Mouse (Mus musculus) midbrain, embryonic 11.5 days (tissue): Measurements from ENCODE around the gene Mob3b. TPM values are rescaled to one million over a fixed set of nuclear protein-coding genes. Genes with fewer than 3 reads are reported as not detected.

Source experiments
- ATAC-seq: fragments of 200-750 bp; cut with Nextera tagmentation; 2 replicates; pipeline ENCODE4 v1.8.0; 2017; ENCODE audit warnings: moderate TSS enrichment, moderate library complexity; ENCODE audit not compliant: low FRiP score
- DNase-seq: peaks from one replicate; pipeline ENCODE4 v3.0.0; 2015; ENCODE audit warnings: low spot score; ENCODE audit errors: missing footprints
- H3K27ac ChIP-seq: fragments of 300-500 bp; sonication (generic); 2 replicates; pipeline ENCODE4 v1.5.1; 2014; ENCODE audit warnings: low read depth, low read length
- H3K27me3 ChIP-seq: fragments of 300-500 bp; sonication (generic); 2 replicates; pipeline ENCODE4 v1.6.1; 2014; ENCODE audit warnings: mild to moderate bottlenecking, low read length, moderate library complexity, mixed read lengths; ENCODE audit not compliant: control insufficient read depth, insufficient read depth
- H3K36me3 ChIP-seq: fragments of 300-500 bp; sonication (generic); 2 replicates; pipeline ENCODE4 v1.6.1; 2014; ENCODE audit warnings: mild to moderate bottlenecking, low read length, moderate library complexity, mixed read lengths; ENCODE audit not compliant: control insufficient read depth, insufficient read depth
- H3K4me1 ChIP-seq: fragments of 300-500 bp; sonication (generic); 2 replicates; pipeline ENCODE4 v1.6.1; 2014; ENCODE audit warnings: low read length; ENCODE audit not compliant: control insufficient read depth, insufficient read depth
- H3K4me2 ChIP-seq: fragments of 300-500 bp; sonication (generic); 2 replicates; pipeline ENCODE4 v1.6.1; 2014; ENCODE audit warnings: mild to moderate bottlenecking, moderate library complexity
- H3K4me3 ChIP-seq: fragments of 300-500 bp; sonication (generic); 2 replicates; pipeline ENCODE4 v1.5.1; 2014; ENCODE audit warnings: low read depth, low read length
- H3K9ac ChIP-seq: fragments of 300-500 bp; sonication (generic); 2 replicates; pipeline ENCODE4 v1.6.1; 2014; ENCODE audit warnings: low read length
- H3K9me3 ChIP-seq: fragments of 300-500 bp; sonication (generic); 2 replicates; pipeline ENCODE4 v1.6.1; 2016; ENCODE audit warnings: low read length; ENCODE audit not compliant: control insufficient read depth
- WGBS: fragments of 180-500 bp; shearing (Covaris S2); extraction: QIAGEN DNeasy Blood & Tissue Kit; methylation state at CpG from one replicate; pipeline ENCODE4 v1.1.7; 2014; 5-methylcytosine and 5-hydroxymethylcytosine counted together
- polyA plus RNA-seq: library from polyadenylated mRNA; unstranded; fragments of >200 nt; fragmentation: Nextera tagmentation; extraction: Ambion mirVana; gene quantifications from 2 replicates; pipeline ENCODE4 v1.2.1, GENCODE M21; 2014

The Mob3b gene
- polyA plus RNA-seq, 1 experiment from 2014 or later, result 16.5 TPM

- Histone ChIP-seq H3K36me3 (no peaks in the 10 kb centered on the region), H3K4me1 (no peaks in the 10 kb centered on the region), H3K4me3 (no peak overlapping the region), H3K9me3 (no peaks in the 10 kb centered on the region), H3K27me3 (no peaks in the 10 kb centered on the region), H3K4me2 (no peak overlapping the region), H3K27ac (no peak overlapping the region), H3K9ac (no peak overlapping the region)
- DNase-seq, result no peak
- ATAC-seq, result no peak
- WGBS, result 74% methylated on average over 5 of the region's 5 CpGs
Measured at GRCm38 (mm10) chr4:35049742-35050058, 107.6 kb downstream of the Mob3b start.

DNA sequence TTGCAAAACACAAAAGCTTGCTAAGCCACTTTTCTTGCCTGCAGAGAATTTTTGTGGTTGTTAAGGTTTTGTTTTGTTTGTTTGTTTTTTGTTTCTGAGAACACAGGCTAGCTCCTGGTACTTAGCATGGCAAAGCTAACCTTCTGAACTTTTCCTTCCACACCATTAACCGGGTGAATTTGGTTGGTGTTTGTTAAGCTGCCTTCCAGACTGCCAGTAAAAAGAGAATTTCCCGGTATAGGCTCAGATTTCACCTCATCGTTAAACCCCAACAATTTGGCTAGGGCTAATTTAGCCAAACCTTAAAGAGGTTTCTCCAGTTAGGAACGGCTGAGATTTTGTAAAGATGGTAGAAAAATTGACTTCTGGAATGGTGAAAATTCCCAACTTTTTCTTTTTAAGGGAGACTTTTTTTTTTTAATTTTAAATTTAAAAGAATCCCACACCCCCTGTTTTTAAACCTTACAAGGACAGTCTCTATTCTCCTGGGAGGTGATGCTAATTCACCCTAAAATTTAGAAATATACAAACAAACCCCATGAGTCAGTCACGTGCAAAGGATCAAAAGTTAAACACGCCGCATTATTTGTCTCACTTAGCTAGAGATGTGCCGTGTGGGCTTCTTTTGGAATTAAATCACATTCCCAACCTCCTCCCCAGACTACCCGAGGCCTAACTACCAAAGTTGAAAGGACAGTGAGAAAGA lies 108.1 kb downstream of the Mob3b start:
- WGBS, result 56% methylated on average over 9 of the region's 9 CpGs
- Histone ChIP-seq H3K27me3 (no peaks in the 10 kb centered on the region), H3K4me2 (no peak overlapping the region), H3K9ac (no peak overlapping the region), H3K4me1 (no peaks in the 10 kb centered on the region), H3K9me3 (no peaks in the 10 kb centered on the region), H3K36me3 (no peaks in the 10 kb centered on the region), H3K4me3 (no peak overlapping the region), H3K27ac (no peak overlapping the region)
- ATAC-seq (no peak), DNase-seq (no peak)

- no peaks in the 10 kb centered on the region for H3K9me3 ChIP-seq
- no peaks in the 10 kb centered on the region for H3K4me1 ChIP-seq
- no peak overlapping the region for H3K9ac ChIP-seq
- no peaks in the 10 kb centered on the region for H3K27me3 ChIP-seq
- H3K4me2 ChIP-seq, result no peak overlapping the region
- H3K27ac ChIP-seq, result no peak overlapping the region
- H3K4me3 ChIP-seq, result no peak overlapping the region
- ATAC-seq (no peak), DNase-seq (no peak)
- H3K36me3 ChIP-seq, result no peaks in the 10 kb centered on the region
- 93% methylated on average over 5 of the region's 5 CpGs for WGBS
Measured at GRCm38 (mm10) chr4:35040896-35041295, 116.4 kb downstream of the Mob3b start.

DNA sequence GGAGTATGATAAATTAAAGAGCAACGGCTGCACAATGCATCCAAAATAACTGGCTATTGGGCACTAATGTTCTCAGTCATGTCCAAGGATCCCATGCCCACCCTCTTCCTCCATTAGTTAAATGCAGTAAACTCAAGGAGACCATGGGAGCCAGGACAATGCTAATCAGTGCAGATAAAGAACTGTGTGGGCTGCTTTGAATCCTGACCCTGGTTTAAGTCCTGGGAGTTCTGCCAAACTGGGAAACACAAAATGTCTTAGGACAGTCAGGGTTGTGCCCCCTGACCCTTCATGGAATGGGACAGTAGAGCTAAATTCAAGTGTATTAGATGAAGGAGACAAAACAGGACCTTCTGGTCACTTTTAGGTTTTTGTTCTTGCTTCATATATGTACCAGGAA lies 117.0 kb downstream of the Mob3b start:
- Histone ChIP-seq H3K27me3 (no peaks in the 10 kb centered on the region), H3K4me3 (no peak overlapping the region), H3K36me3 (no peaks in the 10 kb centered on the region), H3K4me1 (no peaks in the 10 kb centered on the region), H3K9me3 (no peaks in the 10 kb centered on the region), H3K9ac (no peak overlapping the region), H3K27ac (no peak overlapping the region), H3K4me2 (no peak overlapping the region)
- DNase-seq (no peak), ATAC-seq (no peak)
- WGBS, result 87% methylated on average over 1 of the region's 1 CpGs

DNA sequence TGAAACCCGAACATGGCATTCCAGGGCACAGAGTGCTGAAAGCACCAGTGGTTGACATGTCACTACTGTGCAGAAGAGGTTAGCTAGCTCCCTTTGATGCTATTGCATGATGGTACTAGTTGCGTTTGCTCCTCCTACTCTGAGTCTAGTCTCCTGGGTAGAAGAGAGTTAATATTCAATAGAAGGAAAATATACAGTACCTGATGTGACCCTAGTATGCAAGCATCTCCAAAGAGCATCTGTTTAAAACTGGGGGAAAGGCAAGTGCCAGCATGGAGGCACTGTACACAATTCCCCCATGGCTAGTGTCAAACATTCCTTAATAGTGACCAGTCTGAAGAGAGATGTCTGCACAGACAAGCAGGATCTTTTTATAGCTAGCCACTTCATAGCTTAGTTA lies 119.5 kb downstream of the Mob3b start:
- H3K36me3 ChIP-seq, result no peaks in the 10 kb centered on the region
- H3K27me3 ChIP-seq, result no peaks in the 10 kb centered on the region
- no peak for ATAC-seq
- no peak overlapping the region for H3K27ac ChIP-seq
- WGBS, result 82% methylated on average over 2 of the region's 2 CpGs
- no peaks in the 10 kb centered on the region for H3K9me3 ChIP-seq
- DNase-seq, result no peak
- H3K4me1 ChIP-seq, result no peaks in the 10 kb centered on the region
- no peak overlapping the region for H3K4me2 ChIP-seq
- no peak overlapping the region for H3K9ac ChIP-seq
- no peak overlapping the region for H3K4me3 ChIP-seq

- Histone ChIP-seq H3K27ac (no peak overlapping the region), H3K9me3 (no peaks in the 10 kb centered on the region), H3K4me1 (no peaks in the 10 kb centered on the region), H3K27me3 (no peaks in the 10 kb centered on the region), H3K4me3 (no peak overlapping the region), H3K9ac (no peak overlapping the region), H3K36me3 (no peaks in the 10 kb centered on the region), H3K4me2 (no peak overlapping the region)
- 59% methylated on average over 18 of the region's 18 CpGs for WGBS
- DNase-seq (no peak), ATAC-seq (no peak)
Measured at GRCm38 (mm10) chr4:35034504-35035290, 122.6 kb downstream of the Mob3b start.

DNA sequence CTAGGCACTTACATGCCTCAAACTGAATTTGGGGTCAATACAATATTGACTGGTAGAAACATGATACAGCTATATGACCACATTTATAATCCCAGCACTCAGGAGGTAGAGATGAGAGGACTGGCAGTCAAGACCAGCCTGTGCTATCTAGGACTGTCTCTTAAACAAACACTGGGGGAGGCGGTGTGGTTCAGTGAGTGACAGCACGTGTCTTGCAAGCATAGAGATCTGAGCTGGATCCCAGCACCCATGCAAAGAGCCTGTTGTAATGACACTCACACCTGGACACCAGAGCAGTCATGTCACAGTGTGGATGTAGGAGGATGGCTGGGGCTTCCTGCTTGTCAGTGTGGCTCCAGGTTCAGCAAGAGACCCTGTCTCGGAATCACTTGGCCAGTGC lies 124.5 kb downstream of the Mob3b start:
- Histone ChIP-seq H3K4me3 (no peak overlapping the region), H3K4me2 (no peak overlapping the region), H3K27ac (no peak overlapping the region), H3K9ac (no peak overlapping the region), H3K9me3 (no peaks in the 10 kb centered on the region), H3K27me3 (no peaks in the 10 kb centered on the region), H3K4me1 (no peaks in the 10 kb centered on the region), H3K36me3 (no peaks in the 10 kb centered on the region)
- no peak for DNase-seq
- WGBS, result 89% methylated on average over 3 of the region's 3 CpGs
- ATAC-seq, result no peak

- H3K9me3 ChIP-seq, result no peaks in the 10 kb centered on the region
- DNase-seq, result no peak
- WGBS, result 79% methylated on average over 3 of the region's 3 CpGs
- H3K36me3 ChIP-seq, result no peaks in the 10 kb centered on the region
- H3K4me3 ChIP-seq, result no peak overlapping the region
- no peak overlapping the region for H3K9ac ChIP-seq
- no peaks in the 10 kb centered on the region for H3K27me3 ChIP-seq
- no peak overlapping the region for H3K27ac ChIP-seq
- no peak for ATAC-seq
- H3K4me1 ChIP-seq, result no peaks in the 10 kb centered on the region
- no peak overlapping the region for H3K4me2 ChIP-seq
Measured at GRCm38 (mm10) chr4:35031623-35032022, 125.7 kb downstream of the Mob3b start.

- Histone ChIP-seq H3K9me3 (no peaks in the 10 kb centered on the region), H3K27ac (no peak overlapping the region), H3K4me3 (no peak overlapping the region), H3K4me2 (no peak overlapping the region), H3K36me3 (no peaks in the 10 kb centered on the region), H3K4me1 (no peaks in the 10 kb centered on the region), H3K9ac (no peak overlapping the region), H3K27me3 (no peaks in the 10 kb centered on the region)
- WGBS, result 86% methylated on average over 5 of the region's 5 CpGs
- ATAC-seq (no peak), DNase-seq (no peak)
Measured at GRCm38 (mm10) chr4:35031141-35031540, 126.1 kb downstream of the Mob3b start.
